Mouse (Mus musculus) heart, adult 2 months (tissue): ENCODE data around the gene Alg3.

Experiments
- CTCF ChIP-seq: fragments of 200-600 bp; IDR thresholded peaks from 2 replicates; pipeline ENCODE4 v1.8.1; 2022; ENCODE audit warnings: antibody characterized with exemption, mild to moderate bottlenecking, moderate library complexity
- EP300 ChIP-seq: fragments of 200-500 bp; IDR thresholded peaks from 2 replicates; pipeline ENCODE4 v1.6.1; 2011; ENCODE audit warnings: low read depth, low read length, control low read depth; ENCODE audit not compliant: insufficient read depth
- POLR2A ChIP-seq: fragments of 200-500 bp; IDR thresholded peaks from 2 replicates; pipeline ENCODE4 v1.6.1; 2011; ENCODE audit warnings: mild to moderate bottlenecking, low read depth, low read length, control low read depth; ENCODE audit not compliant: insufficient read depth

- TF ChIP-seq EP300: no peak
- no peak for TF ChIP-seq POLR2A
- TF ChIP-seq CTCF: no peak
Observed at GRCm38 (mm10) chr16:20629731-20630634, 18.4 kb upstream of the Alg3 start, which contains the start of gene Ece2.
